ENCODE assay signal across 38 mouse cellular contexts in the genomic region with DNA sequence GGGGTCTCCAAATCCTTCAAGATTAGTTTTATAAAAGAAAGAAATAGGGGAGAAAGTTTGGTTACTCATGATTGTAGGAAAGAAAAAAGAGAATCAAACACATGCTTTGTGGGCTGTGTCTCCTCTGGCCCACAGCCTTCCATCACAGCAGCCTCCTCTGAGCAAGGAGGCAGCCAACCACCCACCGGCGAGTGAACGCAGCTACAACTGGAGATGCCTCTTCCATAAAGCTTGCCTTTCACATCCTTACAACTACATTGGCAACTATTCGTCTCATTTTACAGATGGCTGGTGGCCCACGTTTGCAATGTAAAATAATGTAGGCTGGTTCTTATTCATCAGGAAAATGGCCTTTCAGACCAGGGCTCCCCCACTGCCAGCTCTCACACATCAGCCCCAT. TPM values are rescaled to one million over a fixed set of nuclear protein-coding genes. Genes with fewer than 3 reads are reported as not detected.
"Had no signal": no experiment of that assay in that cellular context is flagged by ENCODE, and none has a peak within 500 bp of the region (broad histone marks: within the 10 kb centered on the region; RNA-seq: fewer than 3 reads in every experiment).

No protein-coding gene starts in this region.

- H3K4me2 ChIP-seq: heart, embryonic 11.5 days; heart, embryonic 13.5 days; heart, embryonic 15.5 days; hindbrain, embryonic 13.5 days; hindbrain, embryonic 15.5 days; kidney, embryonic 15.5 days; limb, embryonic 13.5 days; limb, embryonic 15.5 days; liver, embryonic 12.5 days had no signal

- ATAC-seq: intestine, embryonic 16.5 days; liver, embryonic 12.5 days had no signal

- DNase-seq: gastrocnemius, postnatal 14 days; gastrocnemius, postnatal 36 days; heart, adult 11 months; heart, postnatal 36 days; kidney, adult 11 months; kidney, adult 9 months; layer of hippocampus, adult 9-11 months; layer of hippocampus, postnatal 36 days; left cerebral cortex, postnatal 4 days had no signal

- H3K9me3 ChIP-seq: heart, embryonic 13.5 days; heart, embryonic 15.5 days; hindbrain, embryonic 13.5 days; hindbrain, embryonic 15.5 days; kidney, embryonic 15.5 days; limb, embryonic 13.5 days; limb, embryonic 15.5 days; liver, embryonic 12.5 days had no signal

- H3K9ac ChIP-seq: heart, embryonic 13.5 days; heart, embryonic 15.5 days; hindbrain, embryonic 13.5 days; hindbrain, embryonic 15.5 days; kidney, embryonic 15.5 days; limb, embryonic 13.5 days; limb, embryonic 15.5 days; liver, embryonic 12.5 days; liver, embryonic 14.5 days had no signal

- H3K27ac ChIP-seq: heart, adult 2 months; heart, embryonic 13.5 days; heart, embryonic 15.5 days; hindbrain, embryonic 13.5 days; hindbrain, embryonic 15.5 days; hindbrain, postnatal 0 days; kidney, embryonic 15.5 days; kidney, postnatal 0 days; limb, embryonic 13.5 days; limb, embryonic 15.5 days; liver, embryonic 12.5 days; liver, embryonic 14.5 days had no signal

- H3K27me3 ChIP-seq: heart, embryonic 13.5 days; heart, embryonic 15.5 days; hindbrain, embryonic 13.5 days; hindbrain, embryonic 15.5 days; kidney, embryonic 15.5 days; limb, embryonic 13.5 days; limb, embryonic 15.5 days; liver, embryonic 12.5 days had no signal

- H3K4me1 ChIP-seq: heart, embryonic 13.5 days; heart, embryonic 15.5 days; hindbrain, embryonic 13.5 days; hindbrain, embryonic 15.5 days; kidney, embryonic 15.5 days; limb, embryonic 15.5 days; liver, embryonic 12.5 days had no signal

- H3K4me3 ChIP-seq: heart, adult 2 months; heart, embryonic 13.5 days; heart, embryonic 15.5 days; hindbrain, embryonic 13.5 days; hindbrain, embryonic 15.5 days; kidney, embryonic 15.5 days; limb, embryonic 13.5 days; limb, embryonic 15.5 days; liver, embryonic 12.5 days had no signal

RNA-seq across cellular contexts. Expression of a gene that starts 26.9 kb away (rescaled TPM):
- total RNA-seq: gastrocnemius, adult 18-20 months; gastrocnemius, adult 8-10 months; gastrocnemius, postnatal 14 days; heart, adult 2 months; heart, postnatal 14 days; heart, postnatal 36 days; layer of hippocampus, postnatal 36 days had no signal

RNA-seq across cellular contexts. Expression of a gene that starts 54.9 kb away (rescaled TPM):
- total RNA-seq: gastrocnemius, adult 18-20 months; gastrocnemius, postnatal 36 days; heart, adult 2 months; heart, postnatal 14 days; heart, postnatal 36 days; hematopoietic stem cell, adult 5-6 weeks; hindbrain, postnatal 0 days; layer of hippocampus, adult 18-20 months; layer of hippocampus, adult 8-10 months; layer of hippocampus, postnatal 36 days; left cerebral cortex, adult 18-20 months; left cerebral cortex, postnatal 10 days; left cerebral cortex, postnatal 25 days; left cerebral cortex, postnatal 4 days; liver, adult 2 months had no signal
- polyA plus RNA-seq: frontal cortex, adult 2 months; heart, adult 2 months; heart, embryonic 11.5 days; heart, embryonic 13.5 days; heart, embryonic 15.5 days; heart, postnatal 0 days; hindbrain, embryonic 11.5 days; hindbrain, embryonic 13.5 days; hindbrain, postnatal 0 days; intestine, embryonic 16.5 days; large intestine, adult 2 months; limb, embryonic 11.5 days; limb, embryonic 13.5 days; limb, embryonic 15.5 days; liver, adult 2 months; liver, embryonic 12.5 days; liver, embryonic 14.5 days had no signal
